Mouse (Mus musculus): ENCODE results near the gene Abhd14b.

Gene Abhd14b

GRCm38 (mm10) chr9:106459946-106460345, 12.7 kb downstream of the Abhd14b start:
- no peak for DNase-seq (ENCODE audit: extremely low read depth, low read depth)

DNA sequence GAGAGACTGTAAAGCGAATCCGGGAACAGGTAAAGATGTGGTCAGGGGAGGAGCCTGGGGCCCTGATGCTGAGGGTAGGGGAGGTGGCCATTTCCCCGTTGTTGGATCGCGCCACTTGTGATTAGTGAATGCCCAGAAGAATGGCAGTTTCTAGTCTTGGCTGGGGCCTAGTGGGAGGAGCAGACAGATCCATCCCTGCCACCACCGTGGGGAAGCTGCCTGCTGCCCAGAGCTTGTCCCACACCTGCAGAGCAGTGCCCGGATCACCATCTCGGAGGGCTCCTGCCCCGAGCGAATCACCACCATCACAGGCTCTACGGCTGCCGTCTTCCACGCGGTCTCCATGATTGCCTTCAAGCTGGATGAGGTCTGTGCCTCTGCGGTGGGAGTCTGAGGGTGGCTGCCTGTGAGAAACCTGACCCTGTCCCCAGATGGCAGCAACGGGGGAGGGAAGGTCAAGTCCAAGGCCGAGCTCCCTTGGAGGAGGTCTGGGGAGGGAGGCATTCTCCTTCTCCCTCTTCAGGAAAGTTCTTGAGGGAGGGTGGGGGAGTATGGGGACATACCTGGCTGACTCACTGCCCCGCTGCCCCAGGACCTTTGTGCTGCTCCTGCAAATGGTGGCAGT, 13.3 kb downstream of the Abhd14b start:
- no peak for DNase-seq (ENCODE audit: extremely low read depth, low read depth)

DNA sequence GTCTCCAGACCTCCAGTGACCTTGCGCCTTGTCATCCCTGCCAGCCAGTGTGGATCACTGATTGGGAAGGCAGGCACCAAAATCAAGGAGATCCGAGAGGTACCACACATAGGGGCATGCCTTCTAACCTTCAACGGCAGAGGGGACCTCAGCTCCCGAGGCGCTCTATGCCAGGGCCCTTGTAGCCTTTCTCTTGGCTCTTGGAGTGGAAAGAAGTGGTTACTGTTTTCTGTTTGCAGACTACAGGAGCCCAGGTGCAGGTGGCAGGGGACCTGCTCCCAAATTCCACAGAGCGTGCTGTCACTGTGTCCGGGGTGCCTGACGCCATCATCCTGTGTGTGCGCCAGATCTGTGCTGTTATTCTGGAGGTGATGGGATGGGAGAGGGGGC, 13.8 kb downstream of the Abhd14b start:
- DNase-seq (ENCODE audit: extremely low read depth, low read depth), result no peak

GRCm38 (mm10) chr9:106461641-106462429, 14.6 kb downstream of the Abhd14b start:
- DNase-seq (ENCODE audit: extremely low read depth, low read depth), result no peak

- DNase-seq (ENCODE audit: extremely low read depth, low read depth), result no peak
Observed at GRCm38 (mm10) chr9:106462430-106462800, 15.2 kb downstream of the Abhd14b start.

DNA sequence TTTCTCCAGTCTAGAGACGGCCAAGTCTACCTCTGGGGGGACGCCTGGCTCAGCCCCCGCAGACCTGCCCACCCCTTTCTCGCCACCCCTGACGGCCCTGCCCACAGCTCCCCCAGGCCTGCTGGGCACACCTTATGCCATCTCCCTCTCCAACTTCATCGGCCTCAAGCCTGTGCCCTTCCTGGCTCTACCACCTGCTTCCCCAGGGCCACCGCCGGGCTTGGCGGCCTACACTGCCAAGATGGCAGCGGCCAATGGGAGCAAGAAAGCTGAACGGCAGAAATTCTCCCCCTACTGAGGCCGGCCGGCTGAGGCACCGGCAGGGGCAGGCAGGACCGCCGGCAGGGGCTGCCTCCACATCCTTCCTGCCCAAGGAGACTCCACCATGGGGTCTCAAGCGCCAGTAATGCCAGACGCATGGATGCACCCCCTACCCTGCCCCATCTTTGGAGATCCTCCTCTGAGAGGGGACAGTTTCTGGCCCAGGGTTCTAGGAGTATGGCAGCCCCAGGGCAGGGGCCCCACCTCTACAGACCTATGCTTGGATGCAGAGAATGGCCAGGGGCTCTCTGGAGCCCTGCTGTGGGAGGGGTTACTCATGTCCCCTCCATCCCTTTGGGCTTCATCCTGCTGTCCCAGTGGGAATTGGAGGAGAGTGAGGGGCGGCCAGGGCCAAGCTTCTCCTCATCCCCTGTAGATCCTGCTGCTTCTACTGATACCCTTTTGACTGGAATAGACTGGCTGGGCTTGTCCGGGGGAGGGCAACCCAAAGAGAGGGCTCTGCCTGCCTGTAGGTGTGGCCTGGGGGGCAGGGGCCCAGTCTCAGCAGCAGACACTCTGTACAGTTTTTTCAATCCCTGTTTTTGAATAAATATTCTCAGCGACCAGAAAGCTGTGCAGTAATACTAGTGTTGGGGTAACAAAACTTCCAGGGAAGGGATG, 16.1 kb downstream of the Abhd14b start:
- no peak for DNase-seq (ENCODE audit: extremely low read depth, low read depth)

- no peak for DNase-seq (ENCODE audit: extremely low read depth, low read depth)
Observed at GRCm38 (mm10) chr9:106464751-106465541, 17.7 kb downstream of the Abhd14b start.

- no peak for DNase-seq (ENCODE audit: extremely low read depth, low read depth)
Observed at GRCm38 (mm10) chr9:106465571-106466200, 18.4 kb downstream of the Abhd14b start, which contains the start of gene Gpr62. Gene Gpr62 (minus strand): TSS chr9:106465938.

DNA sequence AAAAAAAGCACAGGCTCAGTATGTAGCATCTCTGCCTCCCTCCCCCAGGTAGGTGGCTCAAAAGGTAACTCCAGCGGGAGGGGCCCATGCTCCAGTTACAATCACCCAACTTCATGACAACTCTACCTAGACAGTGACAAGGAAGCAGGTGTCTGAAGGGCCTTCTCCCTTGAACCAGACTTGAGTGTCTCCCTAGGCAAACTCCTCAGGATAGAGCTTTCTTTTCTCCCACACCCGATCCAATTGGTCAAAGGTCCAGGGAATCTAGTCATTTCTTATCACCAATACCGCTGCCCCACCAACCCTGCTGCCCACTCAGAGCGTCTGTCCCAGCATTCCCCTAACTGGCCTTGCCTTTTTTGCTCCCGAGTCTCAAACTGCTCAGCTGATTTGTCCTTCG, 19.5 kb downstream of the Abhd14b start:
- no peak for DNase-seq (ENCODE audit: extremely low read depth, low read depth)

- DNase-seq (ENCODE audit: extremely low read depth, low read depth), result no peak
Observed at GRCm38 (mm10) chr9:106467746-106468145, 20.5 kb downstream of the Abhd14b start.

DNA sequence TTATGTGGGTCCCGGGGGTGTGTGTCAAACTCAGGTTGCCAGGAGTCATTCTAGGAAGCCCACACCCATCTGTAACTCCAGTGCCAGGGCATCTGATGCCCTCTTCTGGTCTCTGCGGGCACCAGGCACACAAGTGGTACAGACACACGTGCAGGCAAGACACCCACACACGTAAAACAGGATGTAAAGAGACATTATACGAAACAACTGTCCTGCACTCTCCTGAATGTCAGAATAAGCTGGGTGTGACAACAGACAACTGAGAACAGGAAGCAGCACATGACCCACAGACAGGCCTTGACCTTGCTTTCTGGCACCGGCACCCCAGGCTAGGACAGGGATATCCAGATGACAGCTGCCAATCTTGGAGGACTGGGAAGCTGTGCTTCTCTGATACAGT, 22.1 kb downstream of the Abhd14b start:
- no peak for DNase-seq (ENCODE audit: extremely low read depth, low read depth)

DNA sequence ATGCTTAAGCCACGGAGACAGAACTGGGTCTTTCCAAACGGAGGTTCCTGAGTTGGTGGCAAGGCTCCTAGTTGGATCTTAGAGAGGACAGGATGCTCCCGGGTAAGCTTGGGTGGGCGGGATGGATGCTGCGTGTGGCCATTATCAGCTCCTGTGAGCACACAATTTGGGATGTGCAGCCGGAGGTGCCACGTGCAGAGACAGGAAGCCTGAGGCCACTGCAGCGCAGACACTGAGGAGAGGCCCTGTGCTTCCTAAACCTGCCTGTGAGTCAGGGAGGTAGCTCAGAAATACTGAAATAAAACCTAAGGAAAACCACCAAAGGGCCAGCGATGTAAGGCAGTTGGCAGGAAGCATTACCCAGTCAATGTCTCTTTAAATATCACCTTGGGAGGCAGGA, 22.5 kb downstream of the Abhd14b start:
- DNase-seq (ENCODE audit: extremely low read depth, low read depth), result no peak

GRCm38 (mm10) chr9:106470991-106471750, 23.9 kb downstream of the Abhd14b start:
- no peak for DNase-seq (ENCODE audit: extremely low read depth, low read depth)

GRCm38 (mm10) chr9:106471892-106472291, 24.6 kb downstream of the Abhd14b start:
- no peak for DNase-seq (ENCODE audit: extremely low read depth, low read depth)

DNA sequence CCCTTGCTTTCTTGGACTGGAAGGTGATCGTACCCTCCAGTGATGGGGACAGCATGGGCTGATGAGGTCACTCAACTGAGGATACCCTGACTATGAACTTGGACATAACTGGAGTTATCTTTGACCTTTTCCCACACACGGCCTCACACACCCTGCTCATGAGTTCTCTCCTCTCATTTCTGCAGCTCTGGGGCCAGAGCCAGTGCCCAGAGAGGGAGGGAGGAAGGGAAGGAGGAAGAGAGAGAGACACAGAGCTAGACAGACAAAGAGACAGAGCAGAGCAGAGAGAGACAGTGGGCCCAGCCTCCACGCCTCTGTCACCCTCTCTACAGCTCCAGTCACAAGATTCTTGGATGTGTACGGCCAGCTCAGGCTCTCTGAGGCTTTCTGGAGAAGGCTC, 25.1 kb downstream of the Abhd14b start:
- no peak for DNase-seq (ENCODE audit: extremely low read depth, low read depth)

- no peak for DNase-seq (ENCODE audit: extremely low read depth, low read depth)
Observed at GRCm38 (mm10) chr9:106473081-106473752, 26.0 kb downstream of the Abhd14b start.

GRCm38 (mm10) chr9:106473753-106474105, 26.5 kb downstream of the Abhd14b start:
- DNase-seq (ENCODE audit: extremely low read depth, low read depth), result no peak

DNA sequence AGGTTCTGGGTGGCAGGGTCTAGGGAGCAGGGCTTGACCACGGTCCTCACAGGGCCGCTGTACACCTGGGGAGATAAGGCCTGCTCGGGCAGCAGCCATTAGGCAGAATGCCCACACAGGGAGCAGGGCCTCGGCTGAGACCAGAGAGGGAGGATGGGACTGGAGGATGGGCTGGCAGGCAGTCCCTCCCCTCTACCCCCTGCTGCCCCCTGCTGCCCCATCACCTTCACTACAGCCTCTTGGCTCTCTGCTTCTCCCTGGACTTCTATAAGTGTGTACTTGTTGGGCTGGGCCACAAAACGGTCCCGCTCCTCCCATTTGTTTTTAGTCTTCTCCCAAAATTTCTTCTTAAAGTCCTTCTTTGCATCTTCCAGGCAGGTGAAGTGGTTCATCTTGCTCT, 27.2 kb downstream of the Abhd14b start:
- peak; percentile 67 for DNase-seq (ENCODE audit: extremely low read depth, low read depth)

GRCm38 (mm10) chr9:106475046-106475445, 27.8 kb downstream of the Abhd14b start:
- DNase-seq (ENCODE audit: extremely low read depth, low read depth), result no peak

DNA sequence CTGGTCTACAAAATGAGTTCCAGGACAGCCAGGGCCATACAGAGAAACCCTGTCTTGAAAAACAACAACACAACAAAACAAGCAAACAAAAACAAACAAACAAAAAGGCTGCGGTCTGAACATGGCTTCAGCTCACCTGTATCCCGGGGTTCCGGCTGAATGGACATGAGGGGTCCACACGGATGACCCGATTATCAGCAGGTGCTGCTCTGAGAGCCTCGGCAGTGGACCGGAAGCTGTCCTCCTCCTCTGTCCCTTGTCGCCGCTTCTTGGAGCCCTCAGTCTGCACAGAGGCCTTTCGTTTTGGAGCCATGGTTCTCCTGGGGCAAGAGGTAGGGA, 28.4 kb downstream of the Abhd14b start, which contains the start of gene Rrp9:
Gene Rrp9, plus strand, starts transcription at position 301 of the 339 bp plus-strand sequence.
- no peak for DNase-seq (ENCODE audit: extremely low read depth, low read depth)
